Mouse (Mus musculus): ENCODE results near the gene Kif6.

DNA sequence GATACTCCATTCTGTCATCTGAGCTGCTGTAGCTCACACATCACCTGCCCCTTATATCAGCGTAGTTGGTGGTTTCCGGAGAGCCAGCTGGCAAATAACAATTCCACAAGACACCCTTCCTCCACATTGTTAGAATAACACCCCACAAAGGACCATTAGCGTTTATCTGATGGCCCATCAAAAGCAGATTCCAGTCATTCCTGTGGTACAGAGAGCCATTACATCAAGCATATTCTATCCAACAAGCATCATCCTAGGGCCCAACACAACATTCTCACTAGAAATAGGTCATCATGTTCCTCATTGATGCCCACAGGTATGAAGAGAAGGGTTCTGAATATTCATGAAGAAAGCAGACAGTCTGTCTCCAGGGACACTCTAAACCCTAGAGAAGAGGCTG is 236.3 kb downstream of the Kif6 start:
- TF ChIP-seq CTCF (IDR thresholded peaks at IDR 0.05; ENCODE audit: low read depth) (no peak), EP300 (IDR thresholded peaks at IDR 0.05; ENCODE audit: low read depth) (no peak)
